Mouse (Mus musculus): ENCODE measurements around the gene Trim65. TPM values are rescaled to one million over a fixed set of nuclear protein-coding genes. Genes with fewer than 3 reads are reported as not detected.

The Trim65 gene
- polyA plus RNA-seq, 1 experiment: 0.57 TPM

DNA sequence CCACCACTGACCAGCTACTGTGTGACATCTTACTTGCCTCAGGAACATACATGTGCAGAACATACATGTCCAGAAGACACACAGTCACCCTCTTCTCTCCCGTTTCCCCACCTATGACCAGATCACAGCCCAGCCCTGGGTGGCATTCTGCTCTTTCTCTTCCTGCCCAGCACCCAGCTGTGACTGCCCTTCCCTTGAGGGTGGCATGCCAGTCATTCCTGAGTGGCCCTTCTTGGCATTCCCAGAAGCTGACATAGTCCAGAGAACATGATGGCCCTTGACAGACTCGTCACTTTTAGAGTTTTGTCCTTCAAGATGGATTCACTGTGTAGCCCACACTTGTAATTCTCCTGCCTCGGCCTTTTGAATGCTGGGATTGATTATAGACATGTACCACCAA lies 58.3 kb downstream of the Trim65 start:
- peaks cover 4% of the 10 kb centered on the region for H3K4me1 ChIP-seq (ENCODE audit: control insufficient read depth, insufficient read depth, low read length)
- no peaks in the 10 kb centered on the region for H3K27me3 ChIP-seq (ENCODE audit: control insufficient read depth, insufficient read depth, low read length)
- TF ChIP-seq POLR2A (IDR thresholded peaks at IDR 0.05; ENCODE audit: control insufficient read depth, low read depth, low read length): no peak
- no peak for TF ChIP-seq CTCF (IDR thresholded peaks at IDR 0.05; ENCODE audit: control insufficient read depth, insufficient read depth, insufficient replicate concordance, low read depth, low read length)
- no peaks in the 10 kb centered on the region for H3K36me3 ChIP-seq (ENCODE audit: control insufficient read depth, insufficient read depth, low read length)
- H3K27ac ChIP-seq (ENCODE audit: control insufficient read depth, insufficient read depth, low read depth, low read length): no peak overlapping the region
- no peak overlapping the region for H3K4me3 ChIP-seq (ENCODE audit: control insufficient read depth, low read depth, low read length)

Other genes starting within 250 kb of the Trim65 start
- 0.72 TPM in 1 of 2 replicates, not detected in the other for gene Smim5, start 231.2 kb downstream of the Trim65 start, polyA plus RNA-seq (2012; rRNA removed)
- 17.6 and 20.7 TPM in 2 replicates for gene Smim6, start 219.1 kb downstream of the Trim65 start, polyA plus RNA-seq (2012; rRNA removed)
- gene Sap30bp, start 197.8 kb downstream of the Trim65 start, polyA plus RNA-seq (2012; rRNA removed): 20.2 and 20.4 TPM in 2 replicates
- 30.3 and 33.1 TPM in 2 replicates for gene Recql5, start 197.7 kb downstream of the Trim65 start, polyA plus RNA-seq (2012; rRNA removed)
- gene Itgb4, start 156.4 kb downstream of the Trim65 start, polyA plus RNA-seq (2012; rRNA removed): 0.44 and 0.76 TPM in 2 replicates
- gene Galk1, start 118.4 kb downstream of the Trim65 start, polyA plus RNA-seq (2012; rRNA removed): 27.8 and 30.3 TPM in 2 replicates
- 276 and 330 TPM in 2 replicates for gene H3f3b, start 103.2 kb downstream of the Trim65 start, polyA plus RNA-seq (2012; rRNA removed)
- 21.3 and 21.5 TPM in 2 replicates for gene Unk, start 100.8 kb downstream of the Trim65 start, polyA plus RNA-seq (2012; rRNA removed)
- gene Unc13d, start 53.2 kb downstream of the Trim65 start, polyA plus RNA-seq (2012; rRNA removed): 3.4 and 3.8 TPM in 2 replicates
- 253 and 269 TPM in 2 replicates for gene Wbp2, start 44.1 kb downstream of the Trim65 start, polyA plus RNA-seq (2012; rRNA removed)
- 6.6 and 8.3 TPM in 2 replicates for gene Trim47, start 3.9 kb downstream of the Trim65 start, polyA plus RNA-seq (2012; rRNA removed)
- 51.3 and 54.5 TPM in 2 replicates for gene Mrpl38, start 7.7 kb upstream of the Trim65 start, polyA plus RNA-seq (2012; rRNA removed)
- gene Fbf1, start 37.0 kb upstream of the Trim65 start, polyA plus RNA-seq (2012; rRNA removed): 48.2 and 55.9 TPM in 2 replicates
- 17.0 and 17.8 TPM in 2 replicates for gene Ten1, start 67.7 kb upstream of the Trim65 start, polyA plus RNA-seq (2012; rRNA removed)
- 19.0 and 19.3 TPM in 2 replicates for gene Acox1, start 67.9 kb upstream of the Trim65 start, polyA plus RNA-seq (2012; rRNA removed)
- gene Evpl, start 106.9 kb upstream of the Trim65 start, polyA plus RNA-seq (2012; rRNA removed): 1.1 and 1.2 TPM in 2 replicates
- gene Srp68, start 143.1 kb upstream of the Trim65 start, polyA plus RNA-seq (2012; rRNA removed): 49.3 and 49.9 TPM in 2 replicates
- 0.59 and 0.78 TPM in 2 replicates for gene Galr2, start 149.8 kb upstream of the Trim65 start, polyA plus RNA-seq (2012; rRNA removed)
- 40.3 and 45.3 TPM in 2 replicates for gene Exoc7, start 176.1 kb upstream of the Trim65 start, polyA plus RNA-seq (2012; rRNA removed)
- 75.5 and 97.6 TPM in 2 replicates for gene Foxj1, start 204.3 kb upstream of the Trim65 start, polyA plus RNA-seq (2012; rRNA removed)

All from testis, adult 2 months (tissue).